Mouse (Mus musculus) embryo, embryonic 10 days (tissue): ENCODE results near the gene Rnf214.

Source experiments
- DNase-seq: peaks from one replicate; pipeline ENCODE4 v3.0.0-alpha.2; 2015; ENCODE audit warnings: low spot score

The Rnf214 gene

DNA sequence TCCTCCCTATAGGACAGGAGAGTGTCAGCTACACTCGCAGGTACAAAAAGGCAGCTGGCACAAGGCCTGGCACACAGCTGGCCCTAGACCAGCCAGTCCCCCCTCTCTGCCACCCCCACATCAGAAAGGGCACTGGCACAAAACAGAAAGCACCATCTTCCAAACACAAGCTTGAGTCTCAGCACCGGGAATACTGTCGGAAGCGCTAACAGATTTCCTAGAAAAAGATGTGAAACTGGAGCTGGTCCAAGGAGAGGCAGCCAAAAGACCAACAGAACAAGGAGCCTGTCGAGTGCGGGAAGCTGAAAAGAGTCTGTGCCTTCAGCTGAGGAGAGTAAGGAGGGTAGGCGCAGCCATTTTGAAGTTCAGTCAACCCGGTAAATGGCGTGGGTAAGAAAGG, 91.6 kb downstream of the Rnf214 start:
- DNase-seq, result no peak
